Mouse (Mus musculus) liver, embryonic 14.5 days (tissue): Measurements from ENCODE around the gene H2afx.

Experiments
- CTCF ChIP-seq: IDR thresholded peaks from 2 replicates; pipeline ENCODE4 v1.5.1; 2016; ENCODE audit warnings: antibody characterized with exemption, low read depth, control low read depth
- EP300 ChIP-seq: IDR thresholded peaks from 2 replicates; pipeline ENCODE4 v1.6.1; 2016; ENCODE audit warnings: antibody characterized with exemption, low read depth

DNA sequence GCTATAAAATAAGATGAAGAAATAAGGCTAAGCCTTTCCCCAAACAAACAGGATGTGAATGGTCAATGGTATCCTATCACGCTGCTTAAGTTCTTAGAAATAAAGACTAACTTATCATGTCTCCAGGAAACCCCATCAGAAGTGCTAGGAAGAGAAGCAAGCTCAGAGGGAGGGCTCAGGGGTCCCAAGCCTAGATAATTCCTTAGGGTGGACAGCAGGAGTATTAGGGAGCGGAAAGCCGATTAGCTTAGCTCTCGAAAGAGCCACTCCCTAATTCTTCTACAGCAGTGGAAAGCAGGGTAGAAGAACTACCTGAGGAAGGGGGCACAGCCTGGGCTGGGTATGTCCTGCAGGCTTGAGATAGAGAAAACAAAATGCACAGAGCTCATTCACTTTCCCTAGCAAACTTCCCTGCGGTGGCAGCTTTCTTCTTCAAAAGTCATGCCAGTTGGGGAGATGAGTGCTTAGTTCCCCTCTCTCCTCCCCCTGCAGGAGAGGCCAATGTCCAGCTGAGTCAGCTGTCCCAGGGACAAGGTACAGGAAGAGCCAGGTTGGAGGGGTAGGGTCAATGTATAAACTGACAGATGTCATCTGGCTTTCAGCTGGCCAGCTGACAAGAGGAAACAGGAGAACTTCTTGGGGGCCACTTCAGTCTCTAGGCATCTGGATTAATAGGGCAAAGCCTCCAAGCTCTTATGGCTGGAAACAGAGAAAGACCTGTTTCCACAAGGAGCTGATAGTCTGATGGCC, 16.2 kb upstream of the H2afx start:
- TF ChIP-seq EP300: no peak
- TF ChIP-seq CTCF: no peak
